Mouse (Mus musculus) intestine, postnatal 0 days (tissue): Measurements from ENCODE around the gene Sdr42e1. TPM values are rescaled to one million over a fixed set of nuclear protein-coding genes. Genes with fewer than 3 reads are reported as not detected.

ENCODE experiments used
- ATAC-seq: fragments of 200-750 bp; cut with Nextera tagmentation; 2 replicates; pipeline ENCODE4 v1.8.0; 2017; ENCODE audit warnings: mild to moderate bottlenecking, moderate TSS enrichment, moderate library complexity
- H3K27ac ChIP-seq: fragments of 300-500 bp; sonication (generic); 2 replicates; pipeline ENCODE4 v1.5.1; 2014; ENCODE audit warnings: mild to moderate bottlenecking, low read depth, low read length, moderate library complexity
- H3K27me3 ChIP-seq: fragments of 300-500 bp; sonication (generic); replicated peaks from 2 replicates; pipeline ENCODE4 v1.6.1; 2014; ENCODE audit warnings: low read length, mixed read lengths; ENCODE audit not compliant: control insufficient read depth, insufficient read depth
- H3K36me3 ChIP-seq: fragments of 300-500 bp; sonication (generic); 2 replicates; pipeline ENCODE4 v1.6.1; 2014; ENCODE audit warnings: mild to moderate bottlenecking, moderate library complexity; ENCODE audit not compliant: control insufficient read depth, insufficient read depth
- H3K4me1 ChIP-seq: fragments of 300-500 bp; sonication (generic); replicated peaks from 2 replicates; pipeline ENCODE4 v1.6.1; 2014; ENCODE audit warnings: antibody characterized with exemption, low read length, mixed read lengths; ENCODE audit not compliant: control insufficient read depth, insufficient read depth
- H3K4me2 ChIP-seq: fragments of 300-500 bp; sonication (generic); replicated peaks from 2 replicates; pipeline ENCODE4 v1.6.1; 2014; ENCODE audit warnings: low read depth, mild to moderate bottlenecking, moderate library complexity
- H3K4me3 ChIP-seq: fragments of 300-500 bp; sonication (generic); 2 replicates; pipeline ENCODE4 v1.5.1; 2014; ENCODE audit warnings: low read depth, low read length
- H3K9ac ChIP-seq: fragments of 300-500 bp; sonication (generic); 2 replicates; pipeline ENCODE4 v1.6.1; 2014; ENCODE audit warnings: mild to moderate bottlenecking, low read depth, low read length
- H3K9me3 ChIP-seq: fragments of 300-500 bp; sonication (generic); 2 replicates; pipeline ENCODE4 v1.6.1; 2016; ENCODE audit warnings: mixed run types; ENCODE audit not compliant: control insufficient read depth
- CTCF ChIP-seq: sonication (generic); IDR thresholded peaks from 2 replicates; pipeline ENCODE4 v1.5.1; 2016; ENCODE audit warnings: low read depth, mild to moderate bottlenecking, control low read depth, antibody characterized with exemption, moderate library complexity
- WGBS: fragments of 180-500 bp; shearing (Covaris S2); extraction: QIAGEN DNeasy Blood & Tissue Kit; methylation state at CpG from one replicate; pipeline ENCODE4 v1.1.7; 2014; 5-methylcytosine and 5-hydroxymethylcytosine counted together
- polyA plus RNA-seq: library from polyadenylated mRNA; unstranded; fragments of >200 nt; fragmentation: Nextera tagmentation; extraction: Ambion mirVana; gene quantifications from 2 replicates; pipeline ENCODE4 v1.2.1, GENCODE M21; 2015

The Sdr42e1 gene
- polyA plus RNA-seq, 1 experiment from 2014 or later: 6.0 TPM

DNA sequence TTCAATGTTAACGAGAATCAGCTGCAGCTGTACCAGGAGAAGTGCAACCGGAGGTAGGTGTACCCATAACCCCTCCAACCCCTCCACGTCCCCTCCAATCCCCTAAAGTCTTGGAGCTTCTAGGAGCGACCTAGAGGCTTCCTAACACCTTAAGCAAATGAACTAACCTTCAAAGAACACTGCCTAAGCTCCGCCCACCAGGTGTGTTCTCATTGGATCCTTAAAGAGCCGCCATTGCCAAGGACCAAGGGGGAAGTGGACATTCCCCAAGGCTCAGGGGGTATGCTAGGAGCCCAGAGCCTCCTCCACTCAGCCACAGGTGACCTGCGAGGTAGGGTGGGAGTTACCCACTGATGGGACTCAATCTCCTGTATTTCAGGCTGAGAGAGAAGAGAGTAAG, 39.1 kb downstream of the Sdr42e1 start:
- Histone ChIP-seq H3K9me3 (no peaks in the 10 kb centered on the region), H3K9ac (no peak overlapping the region), H3K4me2 (no peak overlapping the region), H3K27ac (no peak overlapping the region), H3K36me3 (no peaks in the 10 kb centered on the region), H3K4me3 (no peak overlapping the region), H3K4me1 (no peaks in the 10 kb centered on the region), H3K27me3 (no peaks in the 10 kb centered on the region)
- 90% methylated on average over 7 of the region's 7 CpGs for WGBS
- no peak for ATAC-seq
- no peak for TF ChIP-seq CTCF

DNA sequence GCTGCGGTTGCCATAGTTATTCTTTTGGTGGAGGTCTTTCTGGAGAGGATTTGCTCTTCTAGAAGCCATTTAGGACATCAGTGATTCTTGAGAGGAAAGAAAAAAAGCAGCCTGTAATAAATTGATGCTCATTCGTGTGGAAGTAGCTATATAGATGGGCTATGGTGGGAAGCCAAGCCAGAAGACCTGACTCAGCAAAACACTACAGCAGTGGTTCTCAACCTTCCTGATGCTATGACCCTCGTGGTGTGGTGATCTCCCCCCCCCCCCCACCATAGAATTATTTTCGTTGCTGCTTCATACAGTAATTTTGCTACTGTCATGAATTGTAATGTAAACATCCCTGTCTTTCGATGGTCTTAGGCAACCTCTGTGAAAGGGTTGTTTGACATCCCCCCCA, 41.0 kb downstream of the Sdr42e1 start:
- no peak for TF ChIP-seq CTCF
- no peak overlapping the region for H3K9ac ChIP-seq
- H3K27me3 ChIP-seq: no peaks in the 10 kb centered on the region
- H3K4me2 ChIP-seq: no peak overlapping the region
- H3K36me3 ChIP-seq: no peaks in the 10 kb centered on the region
- no peaks in the 10 kb centered on the region for H3K4me1 ChIP-seq
- no peak for ATAC-seq
- no peak overlapping the region for H3K27ac ChIP-seq
- no peak overlapping the region for H3K4me3 ChIP-seq
- no peaks in the 10 kb centered on the region for H3K9me3 ChIP-seq
- WGBS: 72% methylated on average over 5 of the region's 5 CpGs

GRCm38 (mm10) chr8:117627096-117627495, 46.4 kb downstream of the Sdr42e1 start:
- TF ChIP-seq CTCF: no peak
- WGBS: 78% methylated on average over 9 of the region's 9 CpGs
- ATAC-seq: no peak
- Histone ChIP-seq H3K27ac (no peak overlapping the region), H3K4me2 (no peak overlapping the region), H3K4me1 (no peaks in the 10 kb centered on the region), H3K36me3 (no peaks in the 10 kb centered on the region), H3K9ac (no peak overlapping the region), H3K27me3 (no peaks in the 10 kb centered on the region), H3K9me3 (no peaks in the 10 kb centered on the region), H3K4me3 (no peak overlapping the region)

DNA sequence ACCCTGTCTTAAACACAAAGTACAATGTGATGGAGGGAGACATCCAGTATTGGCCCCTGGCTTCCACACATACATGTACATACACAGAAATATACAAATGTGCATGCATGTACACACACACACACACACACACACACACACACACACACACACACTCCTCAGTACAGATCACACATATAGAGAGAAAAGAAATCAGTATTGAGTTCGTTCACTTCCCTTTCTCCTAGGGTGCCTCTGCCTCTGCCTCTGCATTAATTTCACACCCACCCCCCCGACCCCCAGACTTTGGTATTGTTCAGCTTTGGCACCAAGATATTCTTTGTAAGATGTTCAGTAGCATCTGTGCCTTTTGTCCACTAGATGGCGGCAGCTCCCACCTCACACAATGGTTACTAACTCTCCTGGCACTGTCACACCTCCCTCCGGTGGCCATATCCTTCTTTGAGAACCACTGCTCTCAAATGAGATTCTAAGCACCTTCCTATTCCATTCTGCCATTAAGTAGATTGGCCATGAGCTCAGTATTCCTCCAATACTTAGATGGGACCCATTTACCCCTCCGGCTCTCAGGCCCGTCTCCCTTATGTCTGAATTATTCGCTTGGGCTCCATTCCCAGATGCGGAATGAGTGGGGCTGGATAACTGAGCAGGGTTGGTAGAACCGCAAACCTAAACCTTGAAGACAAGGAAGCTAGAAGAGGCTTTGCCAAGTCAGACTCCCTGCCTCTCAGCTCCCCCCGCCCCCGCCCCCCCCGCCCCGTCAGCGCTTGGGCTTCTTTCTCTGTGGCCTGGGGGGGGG, 47.2 kb downstream of the Sdr42e1 start:
- WGBS: 70% methylated on average over 14 of the region's 14 CpGs
- H3K4me1 ChIP-seq: no peaks in the 10 kb centered on the region
- H3K9me3 ChIP-seq: no peaks in the 10 kb centered on the region
- H3K9ac ChIP-seq: no peak overlapping the region
- no peak for ATAC-seq
- H3K4me2 ChIP-seq: no peak overlapping the region
- no peak overlapping the region for H3K4me3 ChIP-seq
- no peaks in the 10 kb centered on the region for H3K27me3 ChIP-seq
- no peaks in the 10 kb centered on the region for H3K36me3 ChIP-seq
- peak; percentile 94 for TF ChIP-seq CTCF
- no peak overlapping the region for H3K27ac ChIP-seq

GRCm38 (mm10) chr8:117612861-117613260, 60.6 kb downstream of the Sdr42e1 start:
- H3K27me3 ChIP-seq: no peaks in the 10 kb centered on the region
- H3K4me1 ChIP-seq: no peaks in the 10 kb centered on the region
- ATAC-seq: no peak
- H3K9me3 ChIP-seq: 0 out of 2 replicates have a peak, but pooled peaks cover 4% of the 10 kb centered on the region
- no peak overlapping the region for H3K27ac ChIP-seq
- 84% methylated on average over 12 of the region's 12 CpGs for WGBS
- H3K4me2 ChIP-seq: no peak overlapping the region
- H3K4me3 ChIP-seq: no peak overlapping the region
- no peak overlapping the region for H3K9ac ChIP-seq
- no peak for TF ChIP-seq CTCF
- no peaks in the 10 kb centered on the region for H3K36me3 ChIP-seq

Other genes with a start within 250 kb of the Sdr42e1 start
- gene Plcg2, start 175.4 kb downstream of the Sdr42e1 start, polyA plus RNA-seq: 1.4 and 1.5 TPM in 2 replicates
- gene Hsd17b2, start 28.2 kb upstream of the Sdr42e1 start, polyA plus RNA-seq: 66.3 and 69.9 TPM in 2 replicates
- gene Mphosph6, start 128.3 kb upstream of the Sdr42e1 start, polyA plus RNA-seq: 31.3 and 33.4 TPM in 2 replicates